Mouse (Mus musculus): Measurements from ENCODE around the gene Sugct.
"Not testable (repeated sequence)": the region's sequence is repeated elsewhere in the genome, so short reads cannot be mapped to it uniquely, and the experiment has no call there.

The Sugct gene

GRCm38 (mm10) chr13:16901424-16901823, 793.9 kb downstream of the Sugct start:
- DNase-seq (ENCODE audit: low spot score in 2 of 2), result no peak

GRCm38 (mm10) chr13:16898084-16898792, 797.1 kb downstream of the Sugct start:
- no peak for DNase-seq (ENCODE audit: low spot score in 2 of 2)

GRCm38 (mm10) chr13:16878056-16878455, 817.3 kb downstream of the Sugct start:
- DNase-seq (ENCODE audit: low spot score in 2 of 2), result no peak

GRCm38 (mm10) chr13:16859986-16860385, 835.4 kb downstream of the Sugct start:
- no peak for DNase-seq (ENCODE audit: low spot score in 2 of 2)

GRCm38 (mm10) chr13:16847236-16847635, 848.1 kb downstream of the Sugct start:
- no peak for DNase-seq (ENCODE audit: low spot score in 2 of 2)

GRCm38 (mm10) chr13:16840994-16841393, 854.4 kb downstream of the Sugct start:
- DNase-seq (ENCODE audit: low spot score in 2 of 2), result no peak

GRCm38 (mm10) chr13:16838409-16838808, 856.9 kb downstream of the Sugct start:
- no peak for DNase-seq (ENCODE audit: low spot score in 2 of 2)

GRCm38 (mm10) chr13:16835111-16835510, 860.2 kb downstream of the Sugct start:
- DNase-seq (ENCODE audit: low spot score in 2 of 2), result no peak

- DNase-seq (ENCODE audit: low spot score in 2 of 2), result no peak
Observed at GRCm38 (mm10) chr13:16833069-16833468, 862.3 kb downstream of the Sugct start.

GRCm38 (mm10) chr13:16831840-16832239, 863.5 kb downstream of the Sugct start:
- DNase-seq (ENCODE audit: low spot score in 2 of 2), result no peak

- DNase-seq (ENCODE audit: low spot score in 2 of 2), result not testable (repeated sequence)
Observed at GRCm38 (mm10) chr13:16830291-16830690, 865.1 kb downstream of the Sugct start.

GRCm38 (mm10) chr13:16829589-16829988, 865.8 kb downstream of the Sugct start:
- DNase-seq (ENCODE audit: low spot score in 2 of 2), result no peak

- DNase-seq (ENCODE audit: low spot score in 2 of 2), result no peak
Observed at GRCm38 (mm10) chr13:16825619-16826018, 869.7 kb downstream of the Sugct start.

GRCm38 (mm10) chr13:16821785-16822184, 873.6 kb downstream of the Sugct start:
- no peak for DNase-seq (ENCODE audit: low spot score in 2 of 2)

- DNase-seq (ENCODE audit: low spot score in 2 of 2), result no peak
Observed at GRCm38 (mm10) chr13:16817471-16817870, 877.9 kb downstream of the Sugct start.

GRCm38 (mm10) chr13:16816747-16817146, 878.6 kb downstream of the Sugct start:
- no peak for DNase-seq (ENCODE audit: low spot score in 2 of 2)

- DNase-seq (ENCODE audit: low spot score in 2 of 2), result no peak
Observed at GRCm38 (mm10) chr13:16812268-16812667, 883.1 kb downstream of the Sugct start.

Measured in frontal cortex, postnatal 14 days (tissue).